Mouse (Mus musculus) kidney, embryonic 14.5 days (tissue): ENCODE results near the gene Cerkl. TPM values are rescaled to one million over a fixed set of nuclear protein-coding genes. Genes with fewer than 3 reads are reported as not detected.

ENCODE experiments used
- ATAC-seq: fragments of 200-750 bp; cut with Nextera tagmentation; 2 replicates; pipeline ENCODE4 v1.8.0; 2017; ENCODE audit warnings: moderate number of reproducible peaks, mild to moderate bottlenecking, moderate TSS enrichment, moderate library complexity; ENCODE audit not compliant: low FRiP score, low TSS enrichment
- H3K27ac ChIP-seq: fragments of 300-500 bp; sonication (generic); 2 replicates; pipeline ENCODE4 v1.5.1; 2014; ENCODE audit warnings: low read depth, mild to moderate bottlenecking, low read length, moderate library complexity, mixed read lengths
- H3K27me3 ChIP-seq: fragments of 300-500 bp; sonication (generic); 2 replicates; pipeline ENCODE4 v1.6.1; 2014; ENCODE audit warnings: mild to moderate bottlenecking, low read length; ENCODE audit not compliant: control insufficient read depth, insufficient read depth
- H3K36me3 ChIP-seq: fragments of 300-500 bp; sonication (generic); 2 replicates; pipeline ENCODE4 v1.6.1; 2014; ENCODE audit warnings: low read length, mixed read lengths; ENCODE audit not compliant: control insufficient read depth, insufficient read depth
- H3K4me1 ChIP-seq: fragments of 300-500 bp; sonication (generic); 2 replicates; pipeline ENCODE4 v1.6.1; 2014; ENCODE audit warnings: low read length, mixed read lengths; ENCODE audit not compliant: control insufficient read depth, insufficient read depth
- H3K4me2 ChIP-seq: fragments of 300-500 bp; sonication (generic); replicated peaks from 2 replicates; pipeline ENCODE4 v1.6.1; 2014; ENCODE audit warnings: low read depth, mild to moderate bottlenecking, low read length
- H3K4me3 ChIP-seq: fragments of 300-500 bp; sonication (generic); 2 replicates; pipeline ENCODE4 v1.5.1; 2014; ENCODE audit warnings: mild to moderate bottlenecking, low read length
- H3K9ac ChIP-seq: fragments of 300-500 bp; sonication (generic); 2 replicates; pipeline ENCODE4 v1.6.1; 2014; ENCODE audit warnings: low read depth, mild to moderate bottlenecking, low read length, moderate library complexity
- H3K9me3 ChIP-seq: fragments of 300-500 bp; sonication (generic); 2 replicates; pipeline ENCODE4 v1.6.1; 2016; ENCODE audit warnings: low read length; ENCODE audit not compliant: control insufficient read depth
- WGBS: fragments of 180-500 bp; shearing (Covaris S2); extraction: QIAGEN DNeasy Blood & Tissue Kit; methylation state at CpG from one replicate; pipeline ENCODE4 v1.1.7; 2014; 5-methylcytosine and 5-hydroxymethylcytosine counted together
- polyA plus RNA-seq: library from polyadenylated mRNA; unstranded; fragments of >200 nt; fragmentation: Nextera tagmentation; extraction: Ambion mirVana; gene quantifications from 2 replicates; pipeline ENCODE4 v1.2.1, GENCODE M21; 2014

Gene Cerkl
- polyA plus RNA-seq, 1 experiment from 2014 or later: 2.7 TPM

GRCm38 (mm10) chr2:79449371-79449770, 7.2 kb downstream of the Cerkl start:
- WGBS: 73% methylated on average over 4 of the region's 4 CpGs
- H3K4me2 ChIP-seq: no peak overlapping the region
- no peak overlapping the region for H3K27ac ChIP-seq
- peaks cover 2% of the 10 kb centered on the region; the same call in 1 of the 2 replicates for H3K4me1 ChIP-seq
- no peak for ATAC-seq
- H3K9me3 ChIP-seq: no peaks in the 10 kb centered on the region
- H3K27me3 ChIP-seq: peaks cover 24% of the 10 kb centered on the region
- no peak overlapping the region for H3K9ac ChIP-seq
- H3K4me3 ChIP-seq: no peak overlapping the region
- no peaks in the 10 kb centered on the region for H3K36me3 ChIP-seq

- no peak for ATAC-seq
- Histone ChIP-seq H3K27ac (no peak overlapping the region), H3K9ac (no peak overlapping the region), H3K4me1 (no peaks in the 10 kb centered on the region), H3K27me3 (peaks cover 10% of the 10 kb centered on the region), H3K4me3 (no peak overlapping the region), H3K36me3 (no peaks in the 10 kb centered on the region), H3K9me3 (no peaks in the 10 kb centered on the region), H3K4me2 (no peak overlapping the region)
- 83% methylated on average over 1 of the region's 1 CpGs for WGBS
These were observed 9.4 kb downstream of the Cerkl start for GRCm38 (mm10) chr2:79447198-79447597.

- no peak for ATAC-seq
- H3K27me3 ChIP-seq: no peaks in the 10 kb centered on the region
- WGBS: 93% methylated on average over 3 of the region's 3 CpGs
- H3K9me3 ChIP-seq: no peaks in the 10 kb centered on the region
- H3K4me2 ChIP-seq: no peak overlapping the region
- no peaks in the 10 kb centered on the region for H3K4me1 ChIP-seq
- H3K36me3 ChIP-seq: no peaks in the 10 kb centered on the region
- no peak overlapping the region for H3K4me3 ChIP-seq
- no peak overlapping the region for H3K9ac ChIP-seq
- H3K27ac ChIP-seq: no peak overlapping the region
These were observed 12.5 kb downstream of the Cerkl start for GRCm38 (mm10) chr2:79443861-79444620.

- Histone ChIP-seq H3K9me3 (no peaks in the 10 kb centered on the region), H3K9ac (no peak overlapping the region), H3K36me3 (no peaks in the 10 kb centered on the region), H3K4me1 (no peaks in the 10 kb centered on the region), H3K27ac (no peak overlapping the region), H3K4me3 (no peak overlapping the region), H3K4me2 (no peak overlapping the region), H3K27me3 (no peaks in the 10 kb centered on the region)
- no peak for ATAC-seq
- 97% methylated on average over 2 of the region's 2 CpGs for WGBS
These were observed 13.2 kb downstream of the Cerkl start for GRCm38 (mm10) chr2:79443401-79443800.

GRCm38 (mm10) chr2:79442906-79443305, 13.7 kb downstream of the Cerkl start:
- H3K27ac ChIP-seq: no peak overlapping the region
- ATAC-seq: no peak
- H3K4me3 ChIP-seq: no peak overlapping the region
- no peaks in the 10 kb centered on the region for H3K27me3 ChIP-seq
- H3K9me3 ChIP-seq: no peaks in the 10 kb centered on the region
- 86% methylated on average over 6 of the region's 6 CpGs for WGBS
- no peaks in the 10 kb centered on the region for H3K36me3 ChIP-seq
- H3K4me2 ChIP-seq: no peak overlapping the region
- no peaks in the 10 kb centered on the region for H3K4me1 ChIP-seq
- no peak overlapping the region for H3K9ac ChIP-seq

GRCm38 (mm10) chr2:79442227-79442626, 14.4 kb downstream of the Cerkl start:
- H3K9ac ChIP-seq: no peak overlapping the region
- 89% methylated on average over 2 of the region's 2 CpGs for WGBS
- no peaks in the 10 kb centered on the region for H3K27me3 ChIP-seq
- H3K4me3 ChIP-seq: no peak overlapping the region
- no peak overlapping the region for H3K4me2 ChIP-seq
- no peak for ATAC-seq
- no peak overlapping the region for H3K27ac ChIP-seq
- H3K4me1 ChIP-seq: no peaks in the 10 kb centered on the region
- H3K9me3 ChIP-seq: no peaks in the 10 kb centered on the region
- H3K36me3 ChIP-seq: no peaks in the 10 kb centered on the region

GRCm38 (mm10) chr2:79430061-79430460, 26.5 kb downstream of the Cerkl start:
- H3K36me3 ChIP-seq: no peaks in the 10 kb centered on the region
- no peaks in the 10 kb centered on the region; the same call in none of the 2 replicates for H3K4me1 ChIP-seq
- no peak for ATAC-seq
- no peak overlapping the region for H3K4me2 ChIP-seq
- no peak overlapping the region for H3K4me3 ChIP-seq
- H3K27me3 ChIP-seq: no peaks in the 10 kb centered on the region; the same call in 1 of the 2 replicates
- no peak overlapping the region for H3K9ac ChIP-seq
- H3K27ac ChIP-seq: no peak overlapping the region
- H3K9me3 ChIP-seq: no peaks in the 10 kb centered on the region

- Histone ChIP-seq H3K9me3 (no peaks in the 10 kb centered on the region), H3K36me3 (no peaks in the 10 kb centered on the region), H3K27ac (no peak overlapping the region), H3K4me1 (no peaks in the 10 kb centered on the region; the same call in none of the 2 replicates), H3K9ac (no peak overlapping the region), H3K4me2 (no peak overlapping the region), H3K4me3 (no peak overlapping the region), H3K27me3 (no peaks in the 10 kb centered on the region; the same call in 1 of the 2 replicates)
- WGBS: 10% methylated on average over 6 of the region's 6 CpGs
- ATAC-seq: no peak
These were observed 26.9 kb downstream of the Cerkl start for GRCm38 (mm10) chr2:79429650-79430049.

GRCm38 (mm10) chr2:79429108-79429507, 27.5 kb downstream of the Cerkl start:
- 9% methylated on average over 7 of the region's 7 CpGs for WGBS
- no peaks in the 10 kb centered on the region for H3K36me3 ChIP-seq
- no peak overlapping the region for H3K27ac ChIP-seq
- H3K4me2 ChIP-seq: peak overlapping the region; percentile 96
- H3K27me3 ChIP-seq: no peaks in the 10 kb centered on the region; the same call in 1 of the 2 replicates
- no peaks in the 10 kb centered on the region; the same call in none of the 2 replicates for H3K4me1 ChIP-seq
- H3K9ac ChIP-seq: no peak overlapping the region
- peak overlapping the region; percentile 46 for H3K4me3 ChIP-seq
- ATAC-seq: no peak
- H3K9me3 ChIP-seq: no peaks in the 10 kb centered on the region
